Mouse (Mus musculus) kidney, embryonic 14.5 days (tissue): ENCODE data around the gene Gm10491. TPM values are rescaled to one million over a fixed set of nuclear protein-coding genes. Genes with fewer than 3 reads are reported as not detected.

Experiments used
- ATAC-seq: fragments of 200-750 bp; cut with Nextera tagmentation; 2 replicates; pipeline ENCODE4 v1.8.0; 2017; ENCODE audit warnings: moderate number of reproducible peaks, mild to moderate bottlenecking, moderate TSS enrichment, moderate library complexity; ENCODE audit not compliant: low FRiP score, low TSS enrichment
- H3K27ac ChIP-seq: fragments of 300-500 bp; sonication (generic); 2 replicates; pipeline ENCODE4 v1.5.1; 2014; ENCODE audit warnings: low read depth, mild to moderate bottlenecking, low read length, moderate library complexity, mixed read lengths
- H3K27me3 ChIP-seq: fragments of 300-500 bp; sonication (generic); 2 replicates; pipeline ENCODE4 v1.6.1; 2014; ENCODE audit warnings: mild to moderate bottlenecking, low read length; ENCODE audit not compliant: control insufficient read depth, insufficient read depth
- H3K36me3 ChIP-seq: fragments of 300-500 bp; sonication (generic); 2 replicates; pipeline ENCODE4 v1.6.1; 2014; ENCODE audit warnings: low read length, mixed read lengths; ENCODE audit not compliant: control insufficient read depth, insufficient read depth
- H3K4me1 ChIP-seq: fragments of 300-500 bp; sonication (generic); 2 replicates; pipeline ENCODE4 v1.6.1; 2014; ENCODE audit warnings: low read length, mixed read lengths; ENCODE audit not compliant: control insufficient read depth, insufficient read depth
- H3K4me2 ChIP-seq: fragments of 300-500 bp; sonication (generic); replicated peaks from 2 replicates; pipeline ENCODE4 v1.6.1; 2014; ENCODE audit warnings: low read depth, mild to moderate bottlenecking, low read length
- H3K4me3 ChIP-seq: fragments of 300-500 bp; sonication (generic); 2 replicates; pipeline ENCODE4 v1.5.1; 2014; ENCODE audit warnings: mild to moderate bottlenecking, low read length
- H3K9ac ChIP-seq: fragments of 300-500 bp; sonication (generic); 2 replicates; pipeline ENCODE4 v1.6.1; 2014; ENCODE audit warnings: low read depth, mild to moderate bottlenecking, low read length, moderate library complexity
- H3K9me3 ChIP-seq: fragments of 300-500 bp; sonication (generic); 2 replicates; pipeline ENCODE4 v1.6.1; 2016; ENCODE audit warnings: low read length; ENCODE audit not compliant: control insufficient read depth
- WGBS: fragments of 180-500 bp; shearing (Covaris S2); extraction: QIAGEN DNeasy Blood & Tissue Kit; methylation state at CpG from one replicate; pipeline ENCODE4 v1.1.7; 2014; 5-methylcytosine and 5-hydroxymethylcytosine counted together
- polyA plus RNA-seq: library from polyadenylated mRNA; unstranded; fragments of >200 nt; fragmentation: Nextera tagmentation; extraction: Ambion mirVana; gene quantifications from 2 replicates; pipeline ENCODE4 v1.2.1, GENCODE M21; 2014

The Gm10491 gene
- polyA plus RNA-seq, 1 experiment from 2014 or later = not detected

DNA sequence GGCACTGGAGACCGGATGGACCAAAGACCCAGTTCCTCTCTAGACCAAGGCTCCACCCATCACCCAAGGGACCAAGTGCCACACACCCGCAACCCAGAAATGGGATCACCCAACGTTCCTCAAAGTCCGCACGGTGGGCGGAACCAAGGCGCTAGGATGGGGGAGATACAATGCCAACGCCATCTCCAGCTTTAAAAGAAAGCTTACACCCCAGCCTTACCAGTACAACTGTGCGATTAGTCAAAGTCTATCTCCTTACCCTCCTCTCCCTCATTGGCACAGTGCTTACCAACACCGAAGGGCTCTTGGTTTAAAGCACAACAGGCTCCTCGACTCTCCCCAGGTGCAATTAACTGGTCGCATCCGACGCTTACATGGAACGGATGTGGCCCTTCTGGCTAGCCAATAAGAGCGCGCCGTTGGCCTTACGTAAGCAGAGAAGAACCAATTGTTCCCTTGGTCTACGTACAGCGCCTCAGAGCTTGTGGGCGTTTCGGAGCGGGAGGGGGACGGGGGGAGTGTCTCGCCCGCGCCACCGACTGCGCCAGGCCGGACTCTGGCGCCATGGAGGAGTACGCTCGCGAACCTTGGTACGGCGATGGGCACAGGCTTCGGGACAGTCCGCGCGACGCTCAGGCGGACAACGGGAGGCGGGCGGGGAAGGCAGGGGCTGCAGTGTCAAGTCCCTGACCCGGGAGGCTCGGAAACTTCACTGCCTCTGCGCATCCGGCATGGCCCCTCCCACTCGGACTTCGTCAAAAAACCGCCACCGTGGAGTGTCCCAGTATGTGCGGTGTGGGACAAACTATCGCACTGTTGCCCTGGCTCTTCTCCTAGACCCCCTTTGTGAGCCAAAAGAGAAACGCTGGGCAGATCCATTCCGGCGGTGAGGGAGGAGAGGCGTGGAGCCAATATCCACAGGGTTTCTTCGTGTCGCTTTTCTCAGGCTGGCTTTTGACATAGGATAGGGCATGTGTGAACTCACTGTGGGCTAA is 8.5 kb downstream of the Gm10491 start, which contains the start of the genes Pqbp1 and Timm17b:
TSS of gene Pqbp1 (minus strand) at position 390 of the 995 bp plus-strand sequence.
TSS of gene Timm17b (plus strand) at position 478 of the 995 bp plus-strand sequence.
- Histone ChIP-seq H3K27me3 (no peaks in the 10 kb centered on the region), H3K4me3 (peak within 1 kb of the TSS; percentile 56), H3K9ac (peak within 1 kb of the TSS; percentile 58), H3K4me1 (no peaks in the 10 kb centered on the region), H3K27ac (peak within 1 kb of the TSS; percentile 68), H3K36me3 (peaks cover 8% of the 10 kb centered on the region; the same call in 1 of the 2 replicates), H3K4me2 (peak within 1 kb of the TSS; percentile 49), H3K9me3 (no peaks in the 10 kb centered on the region)
- WGBS = 27% methylated on average over 62 of the region's 62 CpGs
- ATAC-seq = peak; percentile 99

DNA sequence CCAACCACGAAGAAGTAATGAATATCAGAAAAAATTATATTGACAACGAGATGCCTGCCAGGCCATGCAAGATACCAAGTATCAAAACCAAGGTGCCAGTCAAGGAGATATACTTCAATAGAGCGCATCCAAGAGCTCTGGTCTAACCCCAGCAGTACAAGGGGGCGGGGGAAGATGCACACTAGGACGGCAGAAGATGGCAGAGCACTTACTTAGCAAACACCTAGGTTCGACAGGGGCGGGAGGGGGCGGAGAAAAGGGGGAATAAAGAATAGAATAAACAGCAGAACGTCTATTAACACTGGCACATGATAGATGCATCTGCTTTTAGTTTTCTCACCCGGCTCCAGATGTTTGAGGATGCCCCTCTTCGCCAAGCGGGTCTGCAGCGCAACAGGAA is 9.4 kb downstream of the Gm10491 start:
- ATAC-seq = no peak
- peak overlapping the region; percentile 23; the same call in 1 of the 2 replicates for H3K9ac ChIP-seq
- H3K27me3 ChIP-seq = no peaks in the 10 kb centered on the region
- H3K4me3 ChIP-seq = peak overlapping the region; percentile 56
- H3K9me3 ChIP-seq = no peaks in the 10 kb centered on the region
- peaks cover 8% of the 10 kb centered on the region; the same call in 1 of the 2 replicates for H3K36me3 ChIP-seq
- H3K4me1 ChIP-seq = no peaks in the 10 kb centered on the region
- H3K27ac ChIP-seq = no peak overlapping the region
- H3K4me2 ChIP-seq = peak overlapping the region; percentile 49
- 44% methylated on average over 13 of the region's 13 CpGs for WGBS

DNA sequence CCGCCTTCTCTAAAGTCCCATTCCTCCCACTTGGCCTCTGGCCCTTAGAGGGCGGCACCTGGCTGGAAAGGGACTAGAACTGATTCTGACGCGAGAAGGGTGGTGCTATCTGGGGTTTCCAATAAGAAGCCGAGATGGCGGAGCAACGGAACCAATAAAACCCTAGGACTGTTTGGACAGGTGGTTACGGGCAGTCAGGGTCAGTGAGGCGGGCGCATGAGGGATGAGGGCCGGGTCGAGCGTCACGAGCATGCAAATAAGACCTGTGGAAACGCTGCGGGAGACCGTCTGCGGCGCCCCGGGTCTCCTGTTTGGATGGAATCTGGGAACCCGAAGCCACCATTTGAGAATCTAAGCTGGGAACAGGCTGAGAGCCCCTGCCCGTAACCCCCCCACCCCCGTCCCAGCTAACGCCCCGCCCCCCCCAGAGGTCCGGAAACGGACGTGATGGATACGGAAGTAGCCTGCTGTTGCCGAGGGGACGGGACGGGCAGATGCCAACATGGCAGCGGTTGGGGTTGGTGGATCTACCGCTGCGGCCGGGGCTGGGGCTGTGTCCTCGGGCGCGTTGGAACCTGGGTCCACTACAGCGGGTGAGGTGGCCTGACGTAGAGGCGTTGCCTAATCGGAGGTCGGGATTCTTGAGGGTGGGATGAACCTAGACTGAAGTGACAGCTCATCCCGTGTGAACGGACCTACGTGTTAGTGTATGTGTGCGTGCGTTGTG is 23.6 kb downstream of the Gm10491 start, which contains the start of gene Slc35a2:
TSS of gene Slc35a2 (plus strand) at position 188 of the 727 bp plus-strand sequence.
- H3K9me3 ChIP-seq = no peaks in the 10 kb centered on the region
- H3K27ac ChIP-seq = peak within 1 kb of the TSS; percentile 67; the same call in 1 of the 2 replicates
- peak; percentile 94 for ATAC-seq
- no peaks in the 10 kb centered on the region; the same call in 1 of the 2 replicates for H3K36me3 ChIP-seq
- no peaks in the 10 kb centered on the region for H3K27me3 ChIP-seq
- H3K4me3 ChIP-seq = peak within 1 kb of the TSS; percentile 57
- peak within 1 kb of the TSS; percentile 45; the same call in 1 of the 2 replicates for H3K9ac ChIP-seq
- H3K4me2 ChIP-seq = peak within 1 kb of the TSS; percentile 53
- no peaks in the 10 kb centered on the region for H3K4me1 ChIP-seq
- 21% methylated on average over 49 of the region's 49 CpGs for WGBS

DNA sequence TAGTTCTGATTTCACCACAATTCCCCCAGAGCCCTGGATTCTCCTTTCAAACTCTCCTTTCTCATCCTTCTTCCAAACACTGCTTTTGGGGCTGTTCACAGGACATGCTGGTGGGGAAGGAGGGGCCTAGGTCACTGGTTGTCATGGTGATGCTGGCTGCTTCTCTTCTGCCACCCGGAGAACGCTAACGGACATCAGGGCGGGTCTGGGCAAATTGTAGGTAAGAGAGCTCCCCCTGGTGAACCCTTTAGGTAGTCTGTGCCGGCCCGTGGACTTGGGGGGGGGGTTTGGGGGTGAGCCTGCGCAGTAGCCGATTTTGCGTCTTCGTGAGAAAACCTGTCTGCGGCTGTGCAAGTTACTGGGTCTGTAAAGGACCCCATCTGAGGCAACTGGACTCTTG is 27.8 kb downstream of the Gm10491 start:
- H3K36me3 ChIP-seq = peaks cover 4% of the 10 kb centered on the region; the same call in 1 of the 2 replicates
- H3K4me1 ChIP-seq = no peaks in the 10 kb centered on the region
- 17% methylated on average over 11 of the region's 11 CpGs for WGBS
- H3K27me3 ChIP-seq = no peaks in the 10 kb centered on the region
- H3K9me3 ChIP-seq = no peaks in the 10 kb centered on the region
- H3K27ac ChIP-seq = no peak overlapping the region
- H3K4me2 ChIP-seq = peak overlapping the region; percentile 31
- peak; percentile 29 for ATAC-seq
- H3K9ac ChIP-seq = no peak overlapping the region
- no peak overlapping the region; the same call in 1 of the 2 replicates for H3K4me3 ChIP-seq

GRCm38 (mm10) chrX:7878495-7878894 is 29.1 kb downstream of the Gm10491 start:
- Histone ChIP-seq H3K9ac (peak overlapping the region; percentile 28; the same call in 1 of the 2 replicates), H3K27me3 (no peaks in the 10 kb centered on the region), H3K4me3 (peak overlapping the region; percentile 46), H3K9me3 (no peaks in the 10 kb centered on the region), H3K27ac (no peak overlapping the region), H3K4me1 (no peaks in the 10 kb centered on the region), H3K4me2 (peak overlapping the region; percentile 70), H3K36me3 (peaks cover 7% of the 10 kb centered on the region; the same call in 1 of the 2 replicates)
- no peak; the same call in none of the 2 replicates for ATAC-seq
- WGBS = 29% methylated on average over 21 of the region's 21 CpGs

DNA sequence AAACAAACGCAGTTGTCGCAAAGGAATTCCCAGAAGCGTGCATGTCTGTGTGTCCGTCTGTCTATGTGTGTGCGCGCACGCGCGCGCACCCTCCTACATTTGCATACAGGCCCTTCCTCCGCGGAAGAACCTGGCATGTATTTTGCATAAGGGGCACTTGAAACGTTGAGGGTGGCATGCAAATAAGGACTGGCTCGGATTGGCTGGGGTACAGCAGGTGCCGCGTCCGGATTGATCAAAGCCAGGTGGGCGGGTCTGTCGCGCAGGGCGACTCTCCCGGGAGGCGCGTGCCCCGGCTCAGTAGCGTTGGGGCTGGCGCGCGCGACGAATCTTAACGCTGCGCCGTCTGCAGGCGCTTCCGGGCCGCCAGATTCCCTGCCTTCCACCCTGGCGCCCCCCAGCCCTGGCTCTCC is 29.6 kb downstream of the Gm10491 start, which contains the start of gene Pim2:
TSS of gene Pim2 (plus strand) at position 256 of the 413 bp plus-strand sequence.
- peak within 1 kb of the TSS; percentile 70 for H3K4me2 ChIP-seq
- peaks cover 9% of the 10 kb centered on the region; the same call in 1 of the 2 replicates for H3K36me3 ChIP-seq
- no peaks in the 10 kb centered on the region for H3K9me3 ChIP-seq
- no peaks in the 10 kb centered on the region for H3K4me1 ChIP-seq
- H3K27me3 ChIP-seq = no peaks in the 10 kb centered on the region
- ATAC-seq = peak; percentile 93
- no peak within 1 kb of the TSS for H3K27ac ChIP-seq
- 21% methylated on average over 38 of the region's 38 CpGs for whole genome bisulfite sequencing
- H3K4me3 ChIP-seq = peak within 1 kb of the TSS; percentile 46
- H3K9ac ChIP-seq = peak within 1 kb of the TSS; percentile 28; the same call in 1 of the 2 replicates

DNA sequence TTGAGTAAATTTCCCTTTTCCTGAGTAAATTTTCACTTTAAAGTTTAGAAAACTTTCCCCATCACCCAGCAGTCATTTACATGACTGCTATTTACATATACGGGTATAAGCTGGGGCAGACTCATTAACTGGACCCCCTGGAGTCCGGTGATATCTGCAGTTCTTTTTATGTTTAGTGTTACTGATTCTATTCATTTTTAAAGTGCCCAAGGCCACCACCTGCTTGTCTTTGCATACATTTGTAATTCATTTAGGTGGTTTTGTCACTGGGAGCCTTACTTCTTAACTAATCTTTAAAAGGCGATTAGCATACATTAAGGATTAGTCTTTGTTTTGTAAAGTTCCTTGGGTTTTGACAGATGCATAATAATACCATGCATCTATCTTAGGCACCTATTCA is 37.8 kb downstream of the Gm10491 start:
- H3K36me3 ChIP-seq = peaks cover 26% of the 10 kb centered on the region; the same call in 1 of the 2 replicates

GRCm38 (mm10) chrX:7868506-7868905 is 39.1 kb downstream of the Gm10491 start:
- no peaks in the 10 kb centered on the region for H3K27me3 ChIP-seq
- no peaks in the 10 kb centered on the region for H3K9me3 ChIP-seq
- H3K4me3 ChIP-seq = no peak overlapping the region
- no peak overlapping the region for H3K27ac ChIP-seq
- no peak for ATAC-seq
- H3K4me1 ChIP-seq = no peaks in the 10 kb centered on the region
- H3K36me3 ChIP-seq = peaks cover 23% of the 10 kb centered on the region; the same call in 1 of the 2 replicates
- no peak overlapping the region for H3K4me2 ChIP-seq
- WGBS = 52% methylated on average over 2 of the region's 2 CpGs
- H3K9ac ChIP-seq = no peak overlapping the region

More for the DNA sequence above, 37.8 kb downstream of the Gm10491 start:
- ATAC-seq = no peak
- H3K27ac ChIP-seq = no peak overlapping the region
- no peaks in the 10 kb centered on the region for H3K27me3 ChIP-seq
- WGBS = 55% methylated on average over 3 of the region's 3 CpGs
- H3K4me3 ChIP-seq = no peak overlapping the region
- no peak overlapping the region for H3K4me2 ChIP-seq
- no peaks in the 10 kb centered on the region for H3K4me1 ChIP-seq
- H3K9ac ChIP-seq = no peak overlapping the region
- no peaks in the 10 kb centered on the region for H3K9me3 ChIP-seq
